Mouse (Mus musculus) layer of hippocampus, adult 9-11 months (tissue): ENCODE data around the gene Lrmp.
"Not testable (repeated sequence)": the region's sequence is repeated elsewhere in the genome, so short reads cannot be mapped to it uniquely, and the experiment has no call there.

Experiments used
- DNase-seq: peaks from one replicate; pipeline ENCODE4 v3.0.0; 2022

Gene Lrmp

DNA sequence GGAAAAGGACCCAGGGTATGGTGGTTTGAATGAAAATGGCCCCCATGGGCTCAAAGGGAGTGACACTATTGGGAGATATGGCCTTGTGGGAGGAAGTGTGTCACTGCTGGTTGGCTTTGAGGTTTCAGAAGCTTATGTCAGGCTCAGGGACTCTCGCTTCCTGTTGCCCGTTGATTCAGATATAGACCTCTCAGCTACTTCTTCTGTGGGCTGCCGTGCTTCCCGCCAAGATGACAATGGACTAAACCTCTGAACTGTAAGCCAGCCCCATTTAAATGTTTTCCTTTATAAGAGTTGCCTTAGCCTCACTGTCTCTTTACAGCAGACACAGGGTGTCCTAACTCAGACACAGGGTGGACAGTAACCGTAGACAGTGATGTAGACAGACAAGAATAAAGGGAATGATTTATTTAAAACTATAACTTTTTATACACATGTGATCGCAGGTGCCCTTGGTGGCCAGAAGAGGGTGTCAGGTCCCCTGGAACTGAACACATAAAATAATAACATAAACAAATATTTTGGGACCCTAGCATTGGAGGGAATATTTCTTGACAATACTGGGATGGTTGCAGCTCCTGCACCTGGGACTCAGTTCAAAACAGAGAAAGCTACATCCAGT is at the start of gene Lrmp:
Gene Lrmp (plus strand): TSS at position 178 of the 622 bp plus-strand sequence.
- DNase-seq = peak; percentile 18

- no peak for DNase-seq
These were observed 49.0 kb upstream of the Lrmp start for GRCm38 (mm10) chr6:145066416-145066815.

GRCm38 (mm10) chr6:145067679-145068078 is 47.8 kb upstream of the Lrmp start:
- DNase-seq = no peak

GRCm38 (mm10) chr6:145069397-145069796 is 46.1 kb upstream of the Lrmp start:
- DNase-seq = no peak

DNA sequence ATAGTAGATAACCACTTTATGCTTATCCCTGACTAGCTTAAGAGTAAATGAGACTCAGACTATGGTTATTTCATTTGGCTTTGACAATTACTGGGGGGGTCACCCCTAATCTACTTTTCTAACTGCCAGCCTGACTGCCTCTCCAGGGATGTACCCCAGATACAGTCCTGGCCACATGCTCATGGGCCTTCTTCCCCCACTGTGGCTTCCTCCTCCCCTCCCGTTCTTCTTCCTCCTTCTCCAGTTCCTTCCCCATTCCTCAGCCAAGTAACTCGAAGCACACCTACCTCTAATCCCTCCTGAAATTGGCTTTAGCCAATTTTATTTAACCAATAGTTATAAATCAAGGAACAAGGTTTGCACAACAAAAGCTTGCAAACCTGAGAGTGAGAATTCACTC is 45.5 kb upstream of the Lrmp start:
- DNase-seq = no peak

GRCm38 (mm10) chr6:145074461-145074860 is 41.0 kb upstream of the Lrmp start:
- no peak for DNase-seq

GRCm38 (mm10) chr6:145075088-145075547 is 40.3 kb upstream of the Lrmp start:
- DNase-seq = peak; percentile 27

DNA sequence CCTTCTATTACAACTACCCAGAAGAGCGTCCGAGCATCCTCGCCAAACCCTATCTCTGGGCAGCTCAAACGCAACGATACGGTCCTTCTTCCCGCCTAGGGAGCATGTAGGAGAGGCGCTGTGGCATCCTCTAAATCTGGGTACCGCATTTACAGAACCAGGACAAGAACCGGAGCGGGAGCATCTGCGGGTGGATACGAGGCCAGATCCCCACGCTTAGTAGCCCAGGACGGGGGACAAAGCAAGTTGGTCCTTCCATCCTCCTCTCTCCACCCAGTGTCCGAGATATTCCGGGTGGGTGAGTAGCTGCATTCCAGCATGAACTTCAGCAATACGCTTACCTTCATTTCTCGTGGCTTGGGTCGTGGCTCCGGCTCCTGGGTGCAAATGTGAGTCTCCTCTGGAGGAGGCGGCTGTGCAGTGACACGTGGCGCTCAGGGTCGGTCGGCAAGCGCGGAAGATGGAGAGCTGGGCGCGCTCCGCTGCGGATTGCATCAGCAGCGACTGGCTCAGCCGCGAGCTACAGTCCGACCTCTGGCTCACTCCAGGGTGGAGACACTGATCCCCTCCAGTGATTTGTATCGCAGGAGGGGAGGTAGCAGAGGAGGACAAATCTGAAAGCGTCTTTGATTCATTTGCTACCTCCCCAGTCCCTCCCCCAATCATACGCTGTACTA is 39.8 kb upstream of the Lrmp start, which contains the start of gene Bcat1:
Gene Bcat1 (minus strand): TSS at position 637 of the 677 bp plus-strand sequence.
- no peak for DNase-seq

DNA sequence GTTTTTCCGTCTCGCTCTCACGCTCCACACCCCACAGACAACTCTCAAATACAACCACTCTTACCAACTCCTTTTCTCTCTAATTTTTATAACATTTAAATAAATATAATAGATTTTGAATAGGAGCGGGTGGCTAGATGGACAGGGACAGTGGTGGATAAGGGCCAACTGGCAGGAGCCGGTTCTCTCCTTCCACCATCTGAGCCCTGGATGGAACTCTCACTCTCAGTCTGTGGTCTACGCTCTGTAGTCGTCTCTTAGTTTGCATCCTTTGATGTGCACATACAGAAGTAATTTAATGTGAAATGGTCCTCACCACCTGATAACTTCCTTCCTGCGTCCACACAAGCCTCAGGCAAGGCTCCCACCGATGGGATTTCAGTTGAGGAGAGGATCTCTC is 39.2 kb upstream of the Lrmp start:
- no peak for DNase-seq

DNA sequence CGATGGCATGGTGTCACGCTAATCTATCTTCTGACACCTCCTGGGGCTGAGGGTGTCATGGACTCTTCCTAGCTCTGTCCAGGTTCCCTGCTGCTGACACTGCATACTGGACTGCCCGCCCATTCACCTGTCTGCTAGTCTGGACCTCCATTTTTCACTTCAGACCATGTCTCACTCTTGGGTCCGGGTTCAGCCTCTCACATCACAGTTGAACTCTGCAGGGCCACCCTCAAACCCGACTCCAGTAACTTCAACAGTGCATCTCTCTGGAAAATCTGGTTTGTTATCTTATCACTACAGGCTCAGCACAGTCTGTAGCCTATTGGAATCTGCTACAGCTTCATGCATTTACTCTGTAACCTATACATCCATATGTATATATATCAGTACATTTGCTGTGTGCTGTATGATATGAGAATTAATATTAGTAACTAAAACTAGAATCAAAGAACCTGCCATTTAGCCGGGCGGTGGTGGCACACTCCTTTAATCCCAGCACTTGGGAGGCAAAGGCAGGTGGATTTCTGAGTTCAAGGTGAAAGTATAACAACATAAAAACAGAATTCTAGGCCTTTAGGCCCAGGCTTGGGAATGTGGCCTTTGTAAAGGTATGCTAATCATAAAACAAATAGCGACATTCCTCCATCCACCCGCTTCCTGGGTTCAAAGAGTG is 36.2 kb upstream of the Lrmp start:
- DNase-seq = no peak

DNA sequence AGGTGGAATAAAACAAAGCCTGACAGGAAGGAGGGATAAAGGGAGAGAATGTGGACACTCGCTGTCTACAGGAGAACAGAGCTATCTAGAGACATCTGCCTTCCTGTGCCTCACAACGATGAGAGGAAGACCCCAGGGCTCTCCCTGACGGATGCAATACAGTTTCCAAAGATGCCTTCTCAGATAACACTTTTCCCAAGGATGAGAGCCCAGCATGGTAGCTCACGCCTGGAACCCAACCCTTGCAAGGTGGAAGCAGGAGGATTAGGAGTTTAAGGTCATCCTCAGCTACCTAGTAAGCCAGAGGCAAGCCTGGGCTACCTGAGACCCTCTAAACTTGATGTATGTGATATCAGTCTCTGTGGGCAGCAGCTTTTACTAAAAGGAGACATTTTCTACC is 33.7 kb upstream of the Lrmp start:
- no peak for DNase-seq

DNA sequence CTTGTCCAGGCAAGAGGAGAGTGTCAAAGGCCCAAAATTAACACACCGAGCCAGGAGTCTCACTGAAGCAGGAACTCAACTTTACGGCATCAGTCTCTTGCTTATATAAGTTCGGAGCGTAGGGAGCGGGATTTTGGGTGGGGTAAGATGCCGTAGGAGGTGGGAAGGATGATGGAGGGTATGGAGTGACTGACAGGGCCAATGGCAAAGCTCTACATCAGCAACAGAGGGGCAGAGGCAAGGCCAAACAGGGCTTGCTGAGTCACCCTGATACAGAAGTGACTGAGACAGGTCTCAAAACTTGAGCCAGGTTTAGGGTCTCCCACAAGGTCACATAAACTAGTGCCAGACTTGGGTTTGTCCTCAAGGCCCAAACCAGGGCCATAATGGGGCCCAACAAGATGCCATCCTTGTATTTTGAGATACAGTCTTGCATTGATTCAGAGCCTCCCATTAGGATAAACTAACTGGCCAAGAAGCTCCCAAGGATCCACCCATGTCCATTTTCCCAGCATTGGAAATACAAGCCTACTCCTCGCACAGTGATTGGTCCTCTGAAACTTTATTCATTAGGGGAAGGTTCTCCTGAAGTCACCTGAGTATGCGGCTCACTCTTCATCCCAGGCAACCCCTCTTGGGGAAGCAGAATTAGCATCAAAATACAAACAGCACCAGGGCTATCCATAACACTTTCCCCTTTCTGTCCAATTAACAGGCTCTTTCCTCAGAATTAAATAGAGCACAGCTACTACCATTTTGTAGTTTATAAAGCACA is 30.9 kb upstream of the Lrmp start:
- no peak for DNase-seq

GRCm38 (mm10) chr6:145088451-145089113 is 26.9 kb upstream of the Lrmp start:
- no peak for DNase-seq

DNA sequence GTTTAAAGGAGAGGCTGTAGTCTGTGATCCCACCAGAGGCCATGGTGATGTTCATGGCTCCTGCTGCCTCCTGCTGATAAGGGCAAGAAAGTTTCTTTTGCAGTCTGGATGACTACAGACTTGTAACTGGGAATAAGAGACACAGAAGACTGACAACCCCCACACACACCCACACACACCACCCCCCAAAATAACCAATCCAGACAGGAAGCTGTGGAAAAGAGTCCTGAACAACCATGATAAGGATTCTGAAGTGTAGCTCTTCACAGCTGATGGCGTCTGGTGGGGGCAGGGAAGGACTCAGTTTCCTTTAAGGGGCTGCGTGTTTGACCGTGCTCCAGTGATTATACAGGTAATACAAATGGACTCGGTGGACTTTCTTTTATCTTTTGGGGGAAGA is 26.1 kb upstream of the Lrmp start:
- no peak for DNase-seq

GRCm38 (mm10) chr6:145090201-145090863 is 25.1 kb upstream of the Lrmp start:
- DNase-seq = no peak

DNA sequence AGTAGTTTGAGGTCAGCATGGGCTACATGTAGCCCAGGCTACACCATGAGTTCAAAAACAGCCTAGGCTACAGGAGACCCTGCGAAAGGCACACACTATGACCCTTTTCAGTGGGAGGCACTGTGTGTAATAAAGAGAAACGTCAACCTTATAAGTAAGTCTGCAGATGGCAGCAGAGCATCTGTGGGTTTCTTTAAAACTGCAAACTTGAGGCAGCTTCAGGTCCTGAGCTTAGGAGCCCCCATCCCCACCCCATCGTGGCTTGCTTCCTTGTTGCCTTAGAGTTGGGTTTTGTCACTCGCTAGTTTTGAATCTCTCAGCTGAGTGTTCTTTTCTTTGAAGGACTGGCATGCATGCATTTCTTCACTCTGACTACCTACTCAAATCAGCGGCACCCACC is 24.5 kb upstream of the Lrmp start:
- DNase-seq = no peak

- DNase-seq = no peak
These were observed 23.5 kb upstream of the Lrmp start for GRCm38 (mm10) chr6:145091998-145092397.

GRCm38 (mm10) chr6:145093038-145093622 is 22.3 kb upstream of the Lrmp start:
- not testable (repeated sequence) for DNase-seq

- no peak for DNase-seq
These were observed 21.0 kb upstream of the Lrmp start for GRCm38 (mm10) chr6:145094431-145094830.

DNA sequence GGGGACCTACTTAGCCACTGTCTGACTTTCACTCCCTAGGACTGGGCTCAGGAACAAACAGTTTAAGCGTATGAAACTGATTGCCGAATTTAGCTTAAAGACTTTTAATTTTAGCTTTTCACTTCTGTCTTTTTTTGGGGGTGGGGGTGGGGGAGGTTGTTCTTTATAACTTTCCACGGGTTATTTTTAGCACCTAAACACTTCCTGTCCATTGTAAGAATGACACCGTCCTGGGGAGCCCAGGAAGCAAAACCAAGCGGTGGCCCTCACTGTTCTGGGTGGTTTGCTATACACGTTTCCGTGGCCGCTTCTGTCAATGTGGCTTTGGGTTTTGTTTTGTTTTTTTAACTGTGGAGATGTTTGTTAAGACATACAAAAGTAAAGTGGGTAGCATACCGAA is 14.5 kb upstream of the Lrmp start:
- DNase-seq = peak; percentile 32

- DNase-seq = no peak
These were observed 11.1 kb upstream of the Lrmp start for GRCm38 (mm10) chr6:145104241-145104939.
